Mouse (Mus musculus) intestine, embryonic 16.5 days (tissue): ENCODE data around the gene Tnnt3. TPM values are rescaled to one million over a fixed set of nuclear protein-coding genes. Genes with fewer than 3 reads are reported as not detected.
A peak's percentile ranks its signal among the peaks of the same experiment; 100 is the strongest.

Experiments used
- ATAC-seq: fragments of 200-750 bp; cut with Nextera tagmentation; 2 replicates; pipeline ENCODE4 v1.8.0; 2017; ENCODE audit warnings: moderate TSS enrichment, moderate library complexity
- H3K27ac ChIP-seq: fragments of 300-500 bp; sonication (generic); 2 replicates; pipeline ENCODE4 v1.5.1; 2014; ENCODE audit warnings: mild to moderate bottlenecking, low read length
- H3K27me3 ChIP-seq: fragments of 300-500 bp; sonication (generic); replicated peaks from 2 replicates; pipeline ENCODE4 v1.6.1; 2014; ENCODE audit warnings: low read length, control low read depth, mixed read lengths; ENCODE audit not compliant: control insufficient read depth, insufficient read depth
- H3K36me3 ChIP-seq: fragments of 300-500 bp; sonication (generic); 2 replicates; pipeline ENCODE4 v1.6.1; 2014; ENCODE audit warnings: low read length, control low read depth; ENCODE audit not compliant: control insufficient read depth, insufficient read depth
- H3K4me1 ChIP-seq: fragments of 300-500 bp; sonication (generic); 2 replicates; pipeline ENCODE4 v1.6.1; 2014; ENCODE audit warnings: low read length, control low read depth, mixed read lengths; ENCODE audit not compliant: control insufficient read depth, insufficient read depth
- H3K4me2 ChIP-seq: fragments of 300-500 bp; sonication (generic); 2 replicates; pipeline ENCODE4 v1.6.1; 2014; ENCODE audit warnings: low read depth, low read length, control low read depth
- H3K4me3 ChIP-seq: fragments of 300-500 bp; sonication (generic); 2 replicates; pipeline ENCODE4 v1.5.1; 2014; ENCODE audit warnings: mild to moderate bottlenecking, low read length
- H3K9ac ChIP-seq: fragments of 300-500 bp; sonication (generic); 2 replicates; pipeline ENCODE4 v1.6.1; 2014; ENCODE audit warnings: low read depth, low read length
- H3K9me3 ChIP-seq: fragments of 300-500 bp; sonication (generic); 2 replicates; pipeline ENCODE4 v1.6.1; 2016; ENCODE audit warnings: low read length, control low read depth; ENCODE audit not compliant: control insufficient read depth
- WGBS: fragments of 180-500 bp; shearing (Covaris S2); extraction: QIAGEN DNeasy Blood & Tissue Kit; methylation state at CpG from one replicate; pipeline ENCODE4 v1.1.7; 2014; 5-methylcytosine and 5-hydroxymethylcytosine counted together
- polyA plus RNA-seq: library from polyadenylated mRNA; unstranded; fragments of >200 nt; fragmentation: Nextera tagmentation; extraction: Ambion mirVana; gene quantifications from 2 replicates; pipeline ENCODE4 v1.2.1, GENCODE M21; 2015

Gene Tnnt3
- 2.1 and 3.2 TPM in 2 replicates for polyA plus RNA-seq

- 86% methylated on average over 2 of the region's 2 CpGs for WGBS
- Histone ChIP-seq H3K4me1 (no peaks in the 10 kb centered on the region), H3K4me3 (no peak within 1 kb of the TSS), H3K4me2 (no peak within 1 kb of the TSS), H3K9me3 (no peaks in the 10 kb centered on the region), H3K27ac (no peak within 1 kb of the TSS), H3K36me3 (peaks cover 5% of the 10 kb centered on the region; the same call in 1 of the 2 replicates), H3K27me3 (no peaks in the 10 kb centered on the region), H3K9ac (0 out of 2 replicates have a peak within 1 kb of the TSS, but pooled peaks have one; percentile 4)
- peak; percentile 19; the same call in 1 of the 2 replicates for ATAC-seq
Measured at GRCm38 (mm10) chr7:142498575-142498974, at the start of gene Tnnt3. Tnnt3 (plus strand) TSS chr7:142498836.

GRCm38 (mm10) chr7:142449038-142449617, 49.5 kb upstream of the Tnnt3 start:
- ATAC-seq: no peak
- Histone ChIP-seq H3K9me3 (no peaks in the 10 kb centered on the region), H3K9ac (no peak overlapping the region), H3K4me3 (no peak overlapping the region), H3K4me1 (peaks cover 3% of the 10 kb centered on the region; the same call in 1 of the 2 replicates), H3K27me3 (no peaks in the 10 kb centered on the region), H3K4me2 (no peak overlapping the region), H3K27ac (0 out of 2 replicates have a peak overlapping the region, but pooled peaks have one; percentile 42), H3K36me3 (no peaks in the 10 kb centered on the region)
- WGBS: 72% methylated on average over 6 of the region's 6 CpGs

- Histone ChIP-seq H3K4me3 (no peak overlapping the region), H3K27ac (peak overlapping the region; percentile 73), H3K4me1 (peaks cover 24% of the 10 kb centered on the region), H3K4me2 (no peak overlapping the region), H3K9ac (peak overlapping the region; percentile 58; the same call in 1 of the 2 replicates), H3K36me3 (no peaks in the 10 kb centered on the region), H3K27me3 (no peaks in the 10 kb centered on the region), H3K9me3 (no peaks in the 10 kb centered on the region)
- 49% methylated on average over 1 of the region's 1 CpGs for WGBS
- no peak for ATAC-seq
Measured at GRCm38 (mm10) chr7:142454706-142455105, 43.9 kb upstream of the Tnnt3 start.

GRCm38 (mm10) chr7:142455251-142455650, 43.4 kb upstream of the Tnnt3 start:
- Histone ChIP-seq H3K4me3 (no peak overlapping the region), H3K27me3 (no peaks in the 10 kb centered on the region), H3K9ac (peak overlapping the region; percentile 58), H3K27ac (peak overlapping the region; percentile 73), H3K4me1 (peaks cover 25% of the 10 kb centered on the region), H3K9me3 (no peaks in the 10 kb centered on the region), H3K36me3 (no peaks in the 10 kb centered on the region), H3K4me2 (no peak overlapping the region)
- WGBS: 34% methylated on average over 2 of the region's 2 CpGs
- ATAC-seq: no peak

- H3K27me3 ChIP-seq: no peaks in the 10 kb centered on the region
- no peaks in the 10 kb centered on the region for H3K9me3 ChIP-seq
- H3K4me3 ChIP-seq: no peak overlapping the region
- H3K36me3 ChIP-seq: no peaks in the 10 kb centered on the region
- no peak for ATAC-seq
- 66% methylated on average over 3 of the region's 3 CpGs for WGBS
- peaks cover 25% of the 10 kb centered on the region for H3K4me1 ChIP-seq
- no peak overlapping the region for H3K9ac ChIP-seq
- H3K4me2 ChIP-seq: no peak overlapping the region
- H3K27ac ChIP-seq: peak overlapping the region; percentile 94
Measured at GRCm38 (mm10) chr7:142456806-142457205, 41.8 kb upstream of the Tnnt3 start.

- Histone ChIP-seq H3K9me3 (no peaks in the 10 kb centered on the region), H3K36me3 (no peaks in the 10 kb centered on the region), H3K4me2 (no peak overlapping the region), H3K4me3 (no peak overlapping the region), H3K27me3 (no peaks in the 10 kb centered on the region), H3K9ac (peak overlapping the region; percentile 50; the same call in 1 of the 2 replicates), H3K27ac (peak overlapping the region; percentile 94), H3K4me1 (peaks cover 25% of the 10 kb centered on the region)
- peak; percentile 67 for ATAC-seq
- 25% methylated on average over 3 of the region's 3 CpGs for WGBS
Measured at GRCm38 (mm10) chr7:142457227-142457811, 41.3 kb upstream of the Tnnt3 start.

- peaks cover 25% of the 10 kb centered on the region for H3K4me1 ChIP-seq
Measured at GRCm38 (mm10) chr7:142458026-142458425, 40.6 kb upstream of the Tnnt3 start.

DNA sequence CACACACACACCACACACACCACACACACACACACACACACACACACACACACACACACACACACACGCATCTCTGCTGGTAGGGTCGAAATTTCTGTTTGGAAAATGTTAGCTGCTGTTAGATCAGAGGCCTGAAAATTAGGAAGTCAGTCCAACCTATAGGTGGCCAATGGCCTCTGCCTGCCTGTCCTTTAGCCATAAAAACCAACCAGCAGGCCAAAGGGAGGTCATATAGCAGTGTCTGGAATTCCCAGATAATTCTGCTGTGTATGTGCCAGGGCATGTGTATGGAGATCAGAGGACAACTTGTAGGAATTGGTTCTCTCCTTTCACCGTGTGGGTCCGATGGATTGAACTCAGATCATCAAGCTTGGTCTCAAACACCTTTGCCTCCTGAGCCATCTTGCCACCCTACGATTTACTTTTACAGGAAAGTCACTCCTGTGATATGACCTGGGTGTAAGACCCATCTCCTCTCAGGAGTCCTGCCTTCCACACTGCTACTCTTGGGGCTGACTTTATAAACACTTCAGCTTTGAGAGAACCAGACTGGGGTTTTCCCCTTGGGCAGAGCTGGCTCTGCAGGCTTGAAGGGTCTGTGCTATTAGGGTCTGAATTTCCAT, 39.8 kb upstream of the Tnnt3 start:
- no peaks in the 10 kb centered on the region for H3K27me3 ChIP-seq
- WGBS: 62% methylated on average over 5 of the region's 5 CpGs
- peaks cover 25% of the 10 kb centered on the region for H3K4me1 ChIP-seq
- ATAC-seq: no peak
- no peak overlapping the region for H3K9ac ChIP-seq
- H3K4me2 ChIP-seq: no peak overlapping the region
- H3K4me3 ChIP-seq: no peak overlapping the region
- H3K9me3 ChIP-seq: no peaks in the 10 kb centered on the region
- H3K27ac ChIP-seq: peak overlapping the region; percentile 89
- no peaks in the 10 kb centered on the region for H3K36me3 ChIP-seq

More at GRCm38 (mm10) chr7:142458026-142458425, 40.6 kb upstream of the Tnnt3 start:
- H3K9ac ChIP-seq: 0 out of 2 replicates have a peak overlapping the region, but pooled peaks have one; percentile 31
- ATAC-seq: peak; percentile 77
- H3K27ac ChIP-seq: peak overlapping the region; percentile 94
- H3K36me3 ChIP-seq: no peaks in the 10 kb centered on the region
- WGBS: 14% methylated on average over 2 of the region's 2 CpGs
- H3K4me3 ChIP-seq: no peak overlapping the region
- H3K9me3 ChIP-seq: no peaks in the 10 kb centered on the region
- no peak overlapping the region for H3K4me2 ChIP-seq
- no peaks in the 10 kb centered on the region for H3K27me3 ChIP-seq

GRCm38 (mm10) chr7:142459299-142459691, 39.3 kb upstream of the Tnnt3 start:
- Histone ChIP-seq H3K9ac (no peak overlapping the region), H3K4me3 (no peak overlapping the region), H3K27me3 (no peaks in the 10 kb centered on the region), H3K9me3 (no peaks in the 10 kb centered on the region), H3K4me2 (no peak overlapping the region), H3K4me1 (peaks cover 21% of the 10 kb centered on the region), H3K27ac (peak overlapping the region; percentile 89), H3K36me3 (no peaks in the 10 kb centered on the region)
- 61% methylated on average over 2 of the region's 2 CpGs for WGBS
- no peak for ATAC-seq
